Mouse (Mus musculus) ES-Bruce4 (cell line): ENCODE results near the gene Fbxo21.

Experiments used
- CTCF ChIP-seq: IDR thresholded peaks from one replicate; pipeline ENCODE4 v1.8.1; 2011; ENCODE audit warnings: low read depth, low read length
- EP300 ChIP-seq: IDR thresholded peaks from 2 replicates; pipeline ENCODE4 v1.6.1; 2011; ENCODE audit warnings: low read depth, low read length; ENCODE audit not compliant: insufficient read depth
- POLR2A ChIP-seq: IDR thresholded peaks from one replicate; pipeline ENCODE4 v1.8.1; 2011; ENCODE audit warnings: low read length; ENCODE audit not compliant: insufficient read depth

GRCm38 (mm10) chr5:117979082-117979481, 2.6 kb downstream of the Fbxo21 start:
- TF ChIP-seq EP300 (no peak), POLR2A (no peak), CTCF (no peak)
